Mouse (Mus musculus) erythroid progenitor cell, adult 5-6 weeks (primary cell): ENCODE results near the gene Usp44. TPM values are rescaled to one million over a fixed set of nuclear protein-coding genes. Genes with fewer than 3 reads are reported as not detected.
"Not testable (repeated sequence)": the region's sequence is repeated elsewhere in the genome, so short reads cannot be mapped to it uniquely, and the experiment has no call there.

Experiments used
- ATAC-seq: replicated peaks from 2 replicates; pipeline ENCODE4 v1.8.0; 2016; ENCODE audit warnings: moderate number of reproducible peaks, mild to moderate bottlenecking, moderate TSS enrichment, inconsistent platforms; ENCODE audit not compliant: poor library complexity, low FRiP score, severe bottlenecking
- total RNA-seq, 2 experiments: library from RNA; stranded (forward) in 1 of 2; stranded (reverse) in 1 of 2; fragments of 150-400 nt in 1 of 2; fragments of 186-747, 209-891 nt in 1 of 2; gene quantifications; 2 replicates each; pipeline versions ENCODE4 v1.2.3 to v1.2.4; 2015 to 2017; ENCODE audit warnings: low replicate concordance in 2 of 2

Usp44 gene
- not detected in 2 replicates for total RNA-seq (2015; ENCODE audit: low replicate concordance)
- total RNA-seq (2017; ENCODE audit: low replicate concordance), result not detected in 2 replicates

GRCm38 (mm10) chr10:93830931-93831729 is at the start of gene Usp44:
Gene Usp44, plus strand, starts transcription at chr10:93831555.
- no peak for ATAC-seq

- no peak for ATAC-seq
Observed at GRCm38 (mm10) chr10:93783216-93784013, 47.9 kb upstream of the Usp44 start.

GRCm38 (mm10) chr10:93799711-93800362 is 31.5 kb upstream of the Usp44 start:
- no peak for ATAC-seq

- no peak for ATAC-seq
Observed at GRCm38 (mm10) chr10:93800363-93800722, 31.0 kb upstream of the Usp44 start.

- no peak; the same call in 1 of the 2 replicates for ATAC-seq
Observed at GRCm38 (mm10) chr10:93800895-93801294, 30.5 kb upstream of the Usp44 start.

GRCm38 (mm10) chr10:93803199-93803598 is 28.2 kb upstream of the Usp44 start:
- no peak for ATAC-seq

GRCm38 (mm10) chr10:93809438-93809837 is 21.9 kb upstream of the Usp44 start:
- ATAC-seq, result not testable (repeated sequence)

GRCm38 (mm10) chr10:93810590-93811185 is 20.7 kb upstream of the Usp44 start:
- ATAC-seq, result no peak

GRCm38 (mm10) chr10:93812098-93812497 is 19.3 kb upstream of the Usp44 start:
- ATAC-seq, result no peak

- ATAC-seq, result peak; percentile 63
Observed at GRCm38 (mm10) chr10:93812774-93813415, 18.5 kb upstream of the Usp44 start.

GRCm38 (mm10) chr10:93813755-93814154 is 17.6 kb upstream of the Usp44 start:
- no peak for ATAC-seq

GRCm38 (mm10) chr10:93818661-93819060 is 12.7 kb upstream of the Usp44 start:
- peak; percentile 79 for ATAC-seq

- no peak for ATAC-seq
Observed at GRCm38 (mm10) chr10:93829898-93830831, 1.2 kb upstream of the Usp44 start.

GRCm38 (mm10) chr10:93831730-93832574 is 597 bp downstream of the Usp44 start:
- no peak for ATAC-seq

GRCm38 (mm10) chr10:93832811-93833210 is 1.5 kb downstream of the Usp44 start:
- ATAC-seq, result no peak

- no peak for ATAC-seq
Observed at GRCm38 (mm10) chr10:93833370-93833698, 2.0 kb downstream of the Usp44 start.

- ATAC-seq, result peak; percentile 87
Observed at GRCm38 (mm10) chr10:93833699-93834393, 2.5 kb downstream of the Usp44 start.
